Mouse (Mus musculus) cerebellum, adult 9-10 months (tissue): ENCODE measurements around the gene Slc31a1.

Experiments used
- DNase-seq: peaks from one replicate; pipeline ENCODE4 v3.0.0; 2022

Gene Slc31a1

GRCm38 (mm10) chr4:62408601-62409282, 48.2 kb downstream of the Slc31a1 start, which contains the start of the genes Cdc26 and Prpf4:
Cdc26 (minus strand) TSS chr4:62408642.
Prpf4 (plus strand) TSS chr4:62408797.
- DNase-seq: peak; percentile 99

- no peak for DNase-seq
Observed at GRCm38 (mm10) chr4:62409615-62410014, 49.1 kb downstream of the Slc31a1 start.

- DNase-seq: peak; percentile 43
Observed at GRCm38 (mm10) chr4:62410325-62410724, 49.8 kb downstream of the Slc31a1 start.

GRCm38 (mm10) chr4:62411606-62412005, 51.1 kb downstream of the Slc31a1 start:
- no peak for DNase-seq

DNA sequence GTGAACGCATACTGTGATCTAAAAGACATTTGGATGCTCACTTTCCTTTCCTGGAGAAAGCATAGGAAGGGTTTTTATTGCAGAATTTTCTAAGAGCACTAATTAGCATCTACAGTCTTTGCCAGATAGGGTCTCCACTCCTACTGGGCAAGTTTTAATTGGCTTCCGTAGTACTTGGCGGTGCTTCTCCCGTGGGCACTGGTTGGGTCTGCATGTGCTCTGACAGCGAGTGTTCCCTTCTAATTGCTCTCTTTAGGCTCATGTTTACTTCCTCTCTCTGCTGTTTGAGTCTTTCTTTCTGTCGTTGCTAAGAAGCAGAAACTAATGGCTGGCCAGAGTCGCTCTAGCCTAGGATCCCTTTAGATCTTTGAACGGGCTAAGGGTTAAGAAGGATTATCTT, 57.9 kb downstream of the Slc31a1 start:
- DNase-seq: no peak

DNA sequence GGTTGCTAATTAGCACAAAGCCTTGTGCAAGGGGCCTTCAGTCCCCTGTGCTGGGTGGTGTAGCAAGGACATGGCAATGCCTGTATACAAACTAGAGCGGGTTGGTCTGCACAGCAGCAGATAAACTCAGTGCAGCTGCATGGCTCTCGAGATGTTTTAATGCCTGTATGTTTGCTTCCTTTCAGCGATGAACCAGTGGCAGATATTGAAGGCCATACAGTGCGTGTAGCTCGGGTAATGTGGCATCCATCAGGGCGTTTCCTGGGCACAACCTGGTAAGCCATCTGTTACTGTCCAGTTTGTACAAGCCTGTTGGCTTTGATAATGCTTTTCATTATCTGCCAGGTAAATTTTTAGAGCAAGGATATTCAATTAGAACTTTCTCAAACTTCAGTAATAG, 58.6 kb downstream of the Slc31a1 start:
- peak; percentile 81 for DNase-seq

DNA sequence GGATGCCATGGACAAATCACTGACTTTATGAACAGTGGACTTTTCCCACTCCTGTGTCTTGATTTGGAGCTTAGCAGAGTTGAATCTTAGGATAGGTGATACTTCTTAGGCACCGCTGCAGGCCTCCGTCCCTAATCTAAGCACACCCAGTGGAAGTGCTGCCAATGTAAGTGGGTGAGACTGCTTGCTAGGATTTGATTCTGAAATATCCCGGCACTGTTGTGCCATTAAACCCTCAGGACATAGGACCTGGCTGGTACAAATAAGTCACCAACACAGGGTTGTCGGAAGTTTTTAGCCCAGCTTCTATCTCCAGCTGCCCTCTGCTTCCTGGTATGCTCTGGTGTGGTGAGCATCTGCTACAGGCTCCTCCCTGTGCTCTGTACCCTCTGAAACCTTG, 65.4 kb downstream of the Slc31a1 start:
- DNase-seq: no peak

GRCm38 (mm10) chr4:62427978-62428758, 67.6 kb downstream of the Slc31a1 start:
- DNase-seq: no peak

DNA sequence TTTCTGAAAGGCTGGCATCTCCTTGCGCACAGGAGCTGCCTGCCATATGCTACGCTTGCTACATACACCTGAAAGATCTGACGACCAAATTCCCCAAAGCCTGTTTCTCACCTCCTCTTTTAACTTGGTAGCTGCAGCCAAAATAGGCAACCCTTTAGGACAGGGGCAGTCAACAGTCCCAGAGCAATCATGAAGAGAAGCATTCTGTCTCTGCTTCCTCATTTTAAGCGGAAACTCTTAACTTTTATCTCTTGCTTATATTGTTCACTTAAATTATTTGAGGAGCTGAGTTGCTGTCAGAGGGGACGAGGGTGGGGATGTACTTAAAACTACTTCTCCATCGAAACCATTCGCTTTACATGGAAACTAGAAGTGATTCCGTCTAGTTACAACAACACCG, 69.1 kb downstream of the Slc31a1 start:
- DNase-seq: no peak

DNA sequence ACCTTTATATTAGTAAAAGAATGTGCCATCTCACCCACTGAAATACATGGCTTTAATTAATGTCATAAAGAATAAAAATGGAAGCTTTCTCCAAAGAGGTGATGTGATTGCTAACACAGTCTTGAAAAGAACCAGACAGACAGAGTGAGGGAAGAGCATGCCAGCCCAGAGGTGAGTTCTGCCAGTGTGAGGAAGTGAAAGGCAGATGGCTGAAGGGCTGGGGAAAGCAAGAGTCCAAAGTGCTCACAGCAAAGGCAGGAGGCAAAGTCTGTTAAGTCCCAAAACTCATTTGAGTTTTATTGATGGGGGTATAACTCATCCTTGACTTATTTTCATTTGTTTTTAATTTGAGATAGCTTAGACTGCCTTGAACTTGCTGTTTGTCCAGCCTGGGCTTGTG, 70.2 kb downstream of the Slc31a1 start:
- no peak for DNase-seq

- no peak for DNase-seq
Observed at GRCm38 (mm10) chr4:62431522-62431921, 71.0 kb downstream of the Slc31a1 start.

- DNase-seq: no peak
Observed at GRCm38 (mm10) chr4:62433939-62434870, 73.7 kb downstream of the Slc31a1 start.

DNA sequence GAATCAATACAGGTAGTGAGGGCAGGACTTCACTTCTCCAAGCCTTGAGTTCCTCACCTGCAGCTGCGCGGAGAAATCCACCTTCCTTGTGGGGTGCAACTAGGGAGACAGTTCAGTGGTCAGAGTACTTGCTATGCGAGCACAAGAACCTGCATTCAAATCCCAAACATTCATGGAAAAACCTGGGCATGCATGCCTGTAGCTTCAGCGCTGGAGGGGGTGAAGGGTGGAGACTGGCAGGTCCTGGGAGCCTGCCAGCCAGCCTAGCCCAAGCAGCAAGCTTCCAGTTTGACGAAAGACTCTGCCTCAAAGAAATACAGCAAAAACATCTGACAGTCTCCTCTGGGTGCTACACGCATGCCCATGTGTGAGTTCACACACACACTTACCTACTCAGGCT, 74.6 kb downstream of the Slc31a1 start, which contains the start of gene Rnf183:
Gene Rnf183, minus strand, starts transcription at position 172 of the 400 bp plus-strand sequence.
- no peak for DNase-seq

DNA sequence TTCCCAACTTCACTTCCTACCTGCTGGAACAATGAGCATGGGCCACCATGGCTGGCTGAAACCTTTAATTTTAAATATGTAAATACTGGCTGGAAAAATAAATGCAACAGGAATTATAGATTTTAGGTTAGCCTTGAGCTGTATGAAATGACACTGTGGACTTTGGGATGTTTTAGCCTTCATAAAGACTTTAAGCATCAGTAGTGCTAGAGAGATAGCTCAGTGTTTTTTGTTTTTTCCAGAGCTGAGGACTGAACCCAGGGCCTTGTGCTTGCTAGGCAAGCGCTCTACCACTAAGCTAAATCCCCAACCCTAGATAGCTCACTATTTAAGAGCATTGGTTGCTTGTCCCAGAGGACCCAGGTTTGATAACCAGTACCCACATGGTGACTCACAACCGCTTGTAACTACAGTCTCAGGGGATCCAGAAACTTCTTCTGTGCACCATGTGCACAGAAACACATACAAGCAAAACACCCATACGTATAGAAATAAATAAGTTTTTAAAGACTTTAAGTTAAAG, 76.8 kb downstream of the Slc31a1 start:
- no peak for DNase-seq

DNA sequence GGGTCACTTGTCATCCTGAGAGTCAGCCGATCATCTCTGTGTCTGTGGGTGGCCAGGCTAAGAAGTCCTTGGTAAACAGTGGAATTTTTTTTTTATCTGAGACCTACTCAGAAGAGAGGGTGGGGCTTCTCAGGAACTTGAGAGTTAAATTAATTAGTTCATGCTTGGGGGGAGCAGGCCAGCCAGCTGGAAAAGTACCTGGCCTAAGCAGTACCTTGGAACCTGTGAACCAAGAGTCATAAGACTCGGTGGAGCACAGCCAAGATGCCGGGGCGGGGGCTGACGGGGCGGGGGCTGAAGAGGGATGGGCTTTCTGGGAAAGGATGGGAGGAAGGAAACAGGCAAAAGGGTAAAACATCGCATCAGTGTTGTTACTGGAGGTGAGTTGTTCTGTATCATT, 77.3 kb downstream of the Slc31a1 start:
- no peak for DNase-seq

DNA sequence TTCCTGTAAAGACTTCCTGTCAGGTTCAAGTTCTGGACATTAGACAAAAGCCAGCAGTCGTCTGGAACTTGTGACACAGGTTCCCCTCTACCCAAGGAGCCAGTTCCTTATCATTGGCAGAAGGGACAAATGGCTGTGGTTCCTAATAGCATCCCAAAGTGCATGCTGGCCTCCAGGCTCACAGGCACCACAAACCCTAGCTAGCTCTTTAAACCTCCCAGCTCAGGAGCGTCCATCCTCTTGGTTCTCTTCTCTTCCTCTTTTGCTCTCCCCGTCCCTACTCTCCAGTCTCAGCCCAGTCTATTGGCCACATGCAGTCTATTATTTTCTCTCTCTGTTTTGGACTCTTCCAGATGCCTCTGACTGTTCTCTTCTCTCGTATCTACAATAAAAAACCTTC, 79.3 kb downstream of the Slc31a1 start:
- DNase-seq: peak; percentile 12

DNA sequence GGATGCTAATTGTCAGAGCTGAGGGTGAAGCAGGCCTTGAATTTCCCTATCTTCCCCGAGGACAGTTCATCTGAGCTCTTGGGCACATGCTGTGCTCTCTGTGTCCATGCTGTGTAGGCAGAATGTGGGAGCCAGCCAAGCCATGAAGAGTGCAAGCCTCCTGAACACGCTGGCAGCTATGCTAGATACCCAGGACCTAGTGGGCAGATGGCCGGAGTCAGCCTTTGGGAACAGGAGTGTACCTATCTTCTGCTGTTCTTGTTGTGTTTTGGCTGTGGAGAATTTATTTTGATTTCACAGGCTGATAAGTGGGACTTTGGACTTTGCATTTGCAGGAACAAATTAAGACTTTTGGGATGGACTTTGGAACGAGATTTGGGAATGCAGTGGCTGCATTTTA, 80.0 kb downstream of the Slc31a1 start:
- DNase-seq: peak; percentile 91

- DNase-seq: no peak
Observed at GRCm38 (mm10) chr4:62440986-62441385, 80.5 kb downstream of the Slc31a1 start.
